Comparison of ENCODE assay signal across 26 mouse cellular contexts in the genomic region with DNA sequence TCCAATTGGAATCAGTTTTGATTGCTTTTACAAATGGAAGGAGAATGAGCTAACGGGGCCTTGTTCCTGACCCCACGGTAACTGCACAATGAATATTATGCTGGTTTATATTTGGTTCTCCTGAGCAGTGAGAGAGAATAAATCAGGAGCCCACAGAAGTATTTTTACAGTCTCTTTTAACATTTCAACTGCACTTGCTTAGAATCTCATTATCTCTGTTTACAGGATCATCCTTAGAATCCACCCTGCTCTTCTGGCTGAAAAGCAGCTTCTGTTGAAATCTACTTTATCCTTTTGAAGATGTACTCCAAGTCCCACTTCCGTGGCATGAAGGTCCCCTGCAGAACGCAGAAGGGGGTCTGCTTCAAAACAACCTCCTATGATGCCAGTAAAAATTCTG.
"Had no signal": no experiment of that assay in that cellular context is flagged by ENCODE, and none has a peak within 500 bp of the region (broad histone marks: within the 10 kb centered on the region; RNA-seq: fewer than 3 reads in every experiment).

No protein-coding gene starts in this region.

- ATAC-seq: hindbrain, embryonic 16.5 days; inflammation-experienced regulatory T-cells, adult 6 months; intestine, embryonic 15.5 days; intestine, postnatal 0 days; liver, embryonic 12.5 days had no signal

- H3K9ac ChIP-seq: heart, embryonic 13.5 days; heart, embryonic 15.5 days; hindbrain, embryonic 12.5 days; hindbrain, embryonic 14.5 days; intestine, embryonic 15.5 days; limb, embryonic 12.5 days; liver, embryonic 12.5 days; liver, embryonic 14.5 days had no signal

- H3K36me3 ChIP-seq: heart, embryonic 13.5 days; heart, embryonic 15.5 days; hindbrain, embryonic 10.5 days; hindbrain, embryonic 12.5 days; intestine, embryonic 15.5 days; limb, embryonic 10.5 days; limb, embryonic 12.5 days; liver, embryonic 12.5 days had no signal

- H3K4me1 ChIP-seq: heart, embryonic 13.5 days; heart, embryonic 15.5 days; hindbrain, embryonic 10.5 days; hindbrain, embryonic 12.5 days; intestine, embryonic 15.5 days; liver, embryonic 12.5 days had no signal

- H3K27me3 ChIP-seq: heart, embryonic 13.5 days; heart, embryonic 15.5 days; hindbrain, embryonic 12.5 days; intestine, embryonic 15.5 days; liver, embryonic 12.5 days had no signal

- DNase-seq: gastrocnemius, adult 2 months; gastrocnemius, postnatal 10 days; gastrocnemius, postnatal 25 days; heart, adult 2 months; heart, postnatal 4 days; kidney, adult 18-20 months; kidney, adult 8-10 months; kidney, postnatal 10 days; kidney, postnatal 25 days; kidney, postnatal 4 days; liver had no signal

- H3K4me2 ChIP-seq: heart, embryonic 11.5 days; heart, embryonic 13.5 days; heart, embryonic 15.5 days; hindbrain, embryonic 12.5 days; hindbrain, embryonic 14.5 days; intestine, embryonic 15.5 days; limb, embryonic 12.5 days; liver, embryonic 12.5 days had no signal

- H3K27ac ChIP-seq: gastrocnemius, adult 2 months; heart, adult 2 months; heart, embryonic 13.5 days; heart, embryonic 15.5 days; hindbrain, embryonic 10.5 days; hindbrain, embryonic 12.5 days; hindbrain, embryonic 14.5 days; intestine, embryonic 15.5 days; left cerebral cortex, adult 2 months; limb, embryonic 10.5 days; limb, embryonic 12.5 days; liver, embryonic 12.5 days; liver, embryonic 14.5 days had no signal

- H3K4me3 ChIP-seq: gastrocnemius, adult 2 months; heart, adult 2 months; heart, embryonic 13.5 days; heart, embryonic 15.5 days; hindbrain, embryonic 10.5 days; hindbrain, embryonic 12.5 days; intestine, embryonic 15.5 days; left cerebral cortex, adult 2 months; limb, embryonic 10.5 days; limb, embryonic 12.5 days; liver, embryonic 12.5 days had no signal

- H3K9me3 ChIP-seq: heart, embryonic 13.5 days; heart, embryonic 15.5 days; hindbrain, embryonic 10.5 days; hindbrain, embryonic 12.5 days; intestine, embryonic 15.5 days; limb, embryonic 10.5 days; limb, embryonic 12.5 days; liver, embryonic 12.5 days had no signal
